Mouse (Mus musculus): ENCODE results near the gene Dcst1.

The Dcst1 gene

GRCm38 (mm10) chr3:89388134-89388881 is 23.3 kb upstream of the Dcst1 start:
- peak; percentile 60 for DNase-seq

GRCm38 (mm10) chr3:89387632-89388031 is 22.6 kb upstream of the Dcst1 start:
- no peak for DNase-seq

- DNase-seq: no peak
Observed at GRCm38 (mm10) chr3:89386438-89387420, 21.7 kb upstream of the Dcst1 start.

GRCm38 (mm10) chr3:89385451-89385850 is 20.4 kb upstream of the Dcst1 start:
- DNase-seq: no peak

GRCm38 (mm10) chr3:89384331-89385076 is 19.5 kb upstream of the Dcst1 start:
- no peak for DNase-seq

GRCm38 (mm10) chr3:89383651-89384255 is 18.7 kb upstream of the Dcst1 start:
- no peak for DNase-seq

GRCm38 (mm10) chr3:89382950-89383349 is 17.9 kb upstream of the Dcst1 start:
- DNase-seq: no peak

GRCm38 (mm10) chr3:89382033-89382882 is 17.2 kb upstream of the Dcst1 start:
- no peak for DNase-seq

- no peak for DNase-seq
Observed at GRCm38 (mm10) chr3:89381233-89381632, 16.2 kb upstream of the Dcst1 start.

- no peak for DNase-seq
Observed at GRCm38 (mm10) chr3:89380711-89381110, 15.7 kb upstream of the Dcst1 start.

- DNase-seq: no peak
Observed at GRCm38 (mm10) chr3:89380291-89380690, 15.2 kb upstream of the Dcst1 start.

- DNase-seq: no peak
Observed at GRCm38 (mm10) chr3:89379388-89380131, 14.5 kb upstream of the Dcst1 start.

GRCm38 (mm10) chr3:89378394-89379067 is 13.5 kb upstream of the Dcst1 start:
- peak; percentile 78 for DNase-seq

- DNase-seq: no peak
Observed at GRCm38 (mm10) chr3:89377831-89378230, 12.8 kb upstream of the Dcst1 start.

GRCm38 (mm10) chr3:89373581-89374231 is 8.7 kb upstream of the Dcst1 start:
- DNase-seq: no peak

- no peak for DNase-seq
Observed at GRCm38 (mm10) chr3:89367338-89367737, 2.3 kb upstream of the Dcst1 start.

- no peak for DNase-seq
Observed at GRCm38 (mm10) chr3:89365486-89366414, 697 bp upstream of the Dcst1 start.

GRCm38 (mm10) chr3:89364631-89365030 is 422 bp downstream of the Dcst1 start:
- no peak for DNase-seq

GRCm38 (mm10) chr3:89361675-89362074 is 3.4 kb downstream of the Dcst1 start, which contains the start of gene Dcst2:
TSS of gene Dcst2 (plus strand) at chr3:89361975.
- DNase-seq: no peak
